Comparison of ENCODE assay signal across 8 mouse cellular contexts in genomic region chr8:70233606-70234005, GRCm38 (mm10). TPM values are rescaled to one million over a fixed set of nuclear protein-coding genes. Genes with fewer than 3 reads are reported as not detected.
A peak's percentile ranks its signal among the peaks of the same experiment; 100 is the strongest.
DNase-seq lines count a peak whose midpoint lies in the region; ATAC-seq and TF ChIP-seq lines count a peak whose summit lies in the region.

No protein-coding gene starts in this region.

- H3K36me3 ChIP-seq in embryonic facial prominence, embryonic 10.5 days (replicated peaks), result peaks cover 53% of the 10 kb centered on the region
- H3K36me3 ChIP-seq in hindbrain, embryonic 15.5 days, result peaks cover 43% of the 10 kb centered on the region
- H3K36me3 ChIP-seq in midbrain, postnatal 0 days (ENCODE audit: insufficient read depth, low read length), result peaks cover 42% of the 10 kb centered on the region

- no peaks in the 10 kb centered on the region for H3K27me3 ChIP-seq in embryonic facial prominence, embryonic 10.5 days (replicated peaks; ENCODE audit: low read depth, poor library complexity, severe bottlenecking)
- no peaks in the 10 kb centered on the region for H3K27me3 ChIP-seq in hindbrain, embryonic 15.5 days
- no peaks in the 10 kb centered on the region for H3K27me3 ChIP-seq in midbrain, postnatal 0 days (ENCODE audit: insufficient read depth, low read length)

- DNase-seq in layer of hippocampus, adult 2 months (ENCODE audit: low spot score in 2 of 2), result no peak
- DNase-seq in layer of hippocampus, postnatal 10 days (ENCODE audit: low spot score in 2 of 2), result no peak
- DNase-seq in embryonic facial prominence, embryonic 10.5 days (ENCODE audit: low spot score), result no peak
- peak; percentile 5 for DNase-seq in midbrain, postnatal 0 days (ENCODE audit: low spot score)
- no peak for DNase-seq in left cerebral cortex, postnatal 25 days (ENCODE audit: low spot score in 2 of 2)
- DNase-seq in thymus, postnatal 36 days, result no peak
- DNase-seq in right cerebral cortex, postnatal 14 days, result no peak

- peak; percentile 32 for ATAC-seq in hindbrain, embryonic 15.5 days (ENCODE audit: low FRiP score, low read depth)
- ATAC-seq in midbrain, postnatal 0 days (ENCODE audit: low FRiP score), result peak; percentile 28

- H3K27ac ChIP-seq in layer of hippocampus, adult 2 months, result peak overlapping the region; percentile 99
- peak overlapping the region; percentile 93 for H3K27ac ChIP-seq in embryonic facial prominence, embryonic 10.5 days (replicated peaks)
- peak overlapping the region; percentile 97 for H3K27ac ChIP-seq in hindbrain, embryonic 15.5 days (replicated peaks)
- H3K27ac ChIP-seq in midbrain, postnatal 0 days (ENCODE audit: low read depth, low read length), result peak overlapping the region; percentile 97

- 7% methylated on average over 13 of the region's 13 CpGs for WGBS in embryonic facial prominence, embryonic 10.5 days
- WGBS in hindbrain, embryonic 15.5 days, result 4% methylated on average over 13 of the region's 13 CpGs
- 7% methylated on average over 13 of the region's 13 CpGs for WGBS in midbrain, postnatal 0 days

- H3K4me1 ChIP-seq in embryonic facial prominence, embryonic 10.5 days, result peaks cover 21% of the 10 kb centered on the region
- peaks cover 37% of the 10 kb centered on the region for H3K4me1 ChIP-seq in hindbrain, embryonic 15.5 days (replicated peaks)
- H3K4me1 ChIP-seq in midbrain, postnatal 0 days (ENCODE audit: insufficient read depth, low read length), result peaks cover 5% of the 10 kb centered on the region; the same call in 1 of the 2 replicates

- intact Hi-C loops in left cerebral cortex, postnatal 25 days (cut with DNase I), result loop anchor here (1.0 kb wide), 1 partner anchor 49 kb away; the partner anchor contains the start of gene Homer3

- no peak for TF ChIP-seq CTCF in layer of hippocampus, adult 2 months (conservative IDR thresholded peaks at IDR 0.05)
- no peak for TF ChIP-seq CTCF in midbrain, postnatal 0 days (IDR thresholded peaks at IDR 0.05)

- H3K9ac ChIP-seq in hindbrain, embryonic 15.5 days, result peak overlapping the region; percentile 80
- peak overlapping the region; percentile 90 for H3K9ac ChIP-seq in midbrain, postnatal 0 days (replicated peaks; ENCODE audit: low read length, poor library complexity, severe bottlenecking)

- peak overlapping the region; percentile 63 for H3K4me2 ChIP-seq in hindbrain, embryonic 15.5 days
- H3K4me2 ChIP-seq in midbrain, postnatal 0 days (ENCODE audit: low read depth, low read length, poor library complexity, severe bottlenecking), result peak overlapping the region; percentile 60

- no peaks in the 10 kb centered on the region for H3K9me3 ChIP-seq in embryonic facial prominence, embryonic 10.5 days
- H3K9me3 ChIP-seq in hindbrain, embryonic 15.5 days, result no peaks in the 10 kb centered on the region
- no peaks in the 10 kb centered on the region for H3K9me3 ChIP-seq in midbrain, postnatal 0 days (ENCODE audit: low read length)

- peak overlapping the region; percentile 92 for H3K4me3 ChIP-seq in layer of hippocampus, adult 2 months
- H3K4me3 ChIP-seq in embryonic facial prominence, embryonic 10.5 days, result peak overlapping the region; percentile 92
- H3K4me3 ChIP-seq in hindbrain, embryonic 15.5 days, result peak overlapping the region; percentile 87
- H3K4me3 ChIP-seq in midbrain, postnatal 0 days (ENCODE audit: low read depth, low read length), result peak overlapping the region; percentile 83

RNA-seq across cellular contexts. Expression of gene Sugp2, which starts 0.4 kb away (rescaled TPM):
- total RNA-seq in layer of hippocampus, adult 2 months (2021), result 100 to 1,000 TPM; 130 to 131 TPM
- 100 to 1,000 TPM; 128 to 138 TPM for total RNA-seq in layer of hippocampus, postnatal 10 days (2021)
- polyA plus RNA-seq in embryonic facial prominence, embryonic 10.5 days (2016; fragmentation: Nextera tagmentation; extraction: Ambion mirVana), result 47.0 and 50.8 TPM in 2 replicates
- polyA plus RNA-seq in hindbrain, embryonic 15.5 days (2015; fragmentation: Nextera tagmentation; extraction: Ambion mirVana), result 89.2 and 90.9 TPM in 2 replicates
- 139 and 150 TPM in 2 replicates for total RNA-seq in midbrain, postnatal 0 days (2014; rRNA removed)
- 71.7 and 75.7 TPM in 2 replicates for polyA plus RNA-seq in midbrain, postnatal 0 days (2015; fragmentation: Nextera tagmentation; extraction: Ambion mirVana)
- 100 to 1,000 TPM; 118 to 122 TPM for total RNA-seq in left cerebral cortex, postnatal 25 days (2021)

RNA-seq across cellular contexts. Expression of gene Armc6, which starts 0.7 kb away (rescaled TPM):
- 10 to 100 TPM; 45.6 to 47.1 TPM for total RNA-seq in layer of hippocampus, adult 2 months (2021)
- 10 to 100 TPM; 88.5 to 90.7 TPM for total RNA-seq in layer of hippocampus, postnatal 10 days (2021)
- 30.8 and 31.9 TPM in 2 replicates for polyA plus RNA-seq in embryonic facial prominence, embryonic 10.5 days (2016; fragmentation: Nextera tagmentation; extraction: Ambion mirVana)
- polyA plus RNA-seq in hindbrain, embryonic 15.5 days (2015; fragmentation: Nextera tagmentation; extraction: Ambion mirVana), result 107 and 114 TPM in 2 replicates
- 112 and 119 TPM in 2 replicates for total RNA-seq in midbrain, postnatal 0 days (2014; rRNA removed)
- 116 and 121 TPM in 2 replicates for polyA plus RNA-seq in midbrain, postnatal 0 days (2015; fragmentation: Nextera tagmentation; extraction: Ambion mirVana)
- 10 to 100 TPM; 41.7 to 46.3 TPM for total RNA-seq in left cerebral cortex, postnatal 25 days (2021)

RNA-seq across cellular contexts. Expression of gene Slc25a42, which starts 21.5 kb away (rescaled TPM):
- 10 to 100 TPM; 43.9 to 44.0 TPM for total RNA-seq in layer of hippocampus, adult 2 months (2021)
- total RNA-seq in layer of hippocampus, postnatal 10 days (2021), result 10 to 100 TPM; 27.9 to 28.8 TPM
- 2.6 and 2.9 TPM in 2 replicates for polyA plus RNA-seq in embryonic facial prominence, embryonic 10.5 days (2016; fragmentation: Nextera tagmentation; extraction: Ambion mirVana)
- 8.2 and 10.2 TPM in 2 replicates for polyA plus RNA-seq in hindbrain, embryonic 15.5 days (2015; fragmentation: Nextera tagmentation; extraction: Ambion mirVana)
- 15.1 and 18.0 TPM in 2 replicates for total RNA-seq in midbrain, postnatal 0 days (2014; rRNA removed)
- 9.2 and 9.3 TPM in 2 replicates for polyA plus RNA-seq in midbrain, postnatal 0 days (2015; fragmentation: Nextera tagmentation; extraction: Ambion mirVana)
- total RNA-seq in left cerebral cortex, postnatal 25 days (2021), result 10 to 100 TPM; 33.5 to 36.5 TPM

RNA-seq across cellular contexts. Expression of gene Homer3, which starts 49.0 kb away (rescaled TPM):
- 10 to 100 TPM; 87.7 to 90.5 TPM for total RNA-seq in layer of hippocampus, adult 2 months (2021)
- 10 to 100 TPM; 45.7 to 47.0 TPM for total RNA-seq in layer of hippocampus, postnatal 10 days (2021)
- 121 and 130 TPM in 2 replicates for polyA plus RNA-seq in embryonic facial prominence, embryonic 10.5 days (2016; fragmentation: Nextera tagmentation; extraction: Ambion mirVana)
- polyA plus RNA-seq in hindbrain, embryonic 15.5 days (2015; fragmentation: Nextera tagmentation; extraction: Ambion mirVana), result 30.8 and 36.5 TPM in 2 replicates
- total RNA-seq in midbrain, postnatal 0 days (2014; rRNA removed), result 36.4 and 49.7 TPM in 2 replicates
- polyA plus RNA-seq in midbrain, postnatal 0 days (2015; fragmentation: Nextera tagmentation; extraction: Ambion mirVana), result 13.8 and 18.3 TPM in 2 replicates
- 1 to 10 TPM; 6.5 to 9.2 TPM for total RNA-seq in left cerebral cortex, postnatal 25 days (2021)
